Mouse (Mus musculus): ENCODE data around the gene Znfx1.

- TF ChIP-seq POLR2A (IDR thresholded peaks at IDR 0.05; ENCODE audit: insufficient read depth, low read depth, low read length) (no peak), CTCF (IDR thresholded peaks at IDR 0.05) (no peak), EP300 (IDR thresholded peaks at IDR 0.05; ENCODE audit: insufficient read depth, low read depth, low read length) (no peak)
Observed at GRCm38 (mm10) chr2:167048698-167049358, 14.0 kb downstream of the Znfx1 start.

Measured in heart, adult 2 months (tissue).